Mouse (Mus musculus) brain, embryonic 14.5 days (tissue): ENCODE data around the gene Tbc1d32. TPM values are rescaled to one million over a fixed set of nuclear protein-coding genes. Genes with fewer than 3 reads are reported as not detected.

Experiments
- DNase-seq: peaks from one replicate; pipeline ENCODE4 v3.0.0-alpha.2; 2011; ENCODE audit warnings: low read depth
- CTCF ChIP-seq: fragments of 200-500 bp; IDR thresholded peaks from 2 replicates; pipeline ENCODE4 v1.5.1; 2012; ENCODE audit warnings: inconsistent platforms, mild to moderate bottlenecking, moderate library complexity, borderline replicate concordance; ENCODE audit not compliant: insufficient read depth, insufficient read length; ENCODE audit errors: extremely low read depth
- POLR2A ChIP-seq: fragments of 200-500 bp; IDR thresholded peaks from 2 replicates; pipeline ENCODE4 v1.6.1; 2012; ENCODE audit warnings: mild to moderate bottlenecking, inconsistent platforms, borderline replicate concordance; ENCODE audit not compliant: poor library complexity, insufficient read depth, insufficient read length, severe bottlenecking; ENCODE audit errors: extremely low read depth
- polyA plus RNA-seq: library from polyadenylated mRNA; depleted of rRNA; stranded (reverse); fragments of >200 nt; gene quantifications from 2 replicates; pipeline ENCODE4 v1.2.3, GENCODE M21; 2012; rRNA removed

Gene Tbc1d32
- polyA plus RNA-seq, 1 experiment = 3.0 TPM

DNA sequence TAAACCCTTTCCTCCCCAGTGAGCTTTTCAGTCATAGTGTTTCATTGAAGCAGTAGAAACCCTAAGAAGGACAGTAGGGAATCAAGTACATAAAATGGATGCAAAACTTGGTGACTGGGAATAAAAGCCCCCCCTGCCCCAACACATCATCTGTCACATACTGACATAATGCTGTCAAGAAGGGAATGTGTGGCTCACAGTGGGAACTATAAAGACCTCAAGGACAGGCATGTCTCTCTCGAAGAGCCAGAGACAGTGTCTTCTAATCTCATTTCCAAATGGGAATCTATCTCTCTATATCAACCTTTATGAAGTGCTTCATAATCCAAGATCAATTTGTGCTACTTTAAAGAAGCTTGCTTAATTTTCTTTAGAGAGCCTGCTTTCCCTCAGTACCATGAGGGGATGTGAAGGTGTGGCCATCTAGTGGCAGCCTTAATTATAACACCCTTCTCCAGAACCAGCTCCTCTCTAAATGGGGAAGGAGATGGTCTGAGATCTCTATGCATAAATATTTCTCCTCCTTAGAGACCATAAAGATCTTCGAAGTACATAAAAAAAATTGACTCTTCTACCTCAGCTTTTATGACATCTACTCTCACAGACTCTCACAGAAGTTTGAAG, 248.5 kb downstream of the Tbc1d32 start:
- TF ChIP-seq POLR2A (no peak), CTCF (peak; percentile 75; the same call in 1 of the 2 replicates)

DNA sequence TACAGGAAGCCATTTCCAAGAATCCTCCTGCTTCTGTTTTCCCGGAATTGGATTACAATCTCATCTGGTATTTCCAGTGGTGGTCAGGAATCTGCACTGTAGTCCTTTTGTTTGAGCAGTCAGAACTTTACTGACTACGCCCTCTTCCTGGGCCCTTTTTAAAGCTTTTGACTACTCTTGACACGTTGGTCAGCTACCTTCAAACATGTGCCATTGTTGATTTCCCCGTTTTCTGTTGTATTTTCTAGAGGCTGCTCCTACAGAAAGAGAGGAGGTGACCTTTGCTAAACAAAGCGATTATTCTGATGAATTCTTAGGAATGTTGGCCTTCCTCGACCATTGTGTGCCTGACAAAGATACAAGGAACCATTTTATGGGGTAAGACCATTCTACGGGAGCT, 250.5 kb downstream of the Tbc1d32 start:
- TF ChIP-seq CTCF (no peak), POLR2A (no peak)
- no peak for DNase-seq

More for the DNA sequence above, 248.5 kb downstream of the Tbc1d32 start:
- DNase-seq = peak; percentile 86

Other genes with a start within 250 kb of the Tbc1d32 start
- gene Msl3l2, start 121.8 kb downstream of the Tbc1d32 start, polyA plus RNA-seq = 15.5 and 16.7 TPM in 2 replicates
- 18.0 and 36.8 TPM in 2 replicates for gene Gja1, start 148.6 kb upstream of the Tbc1d32 start, polyA plus RNA-seq